Mouse (Mus musculus): ENCODE data around the gene Itpr3.

DNA sequence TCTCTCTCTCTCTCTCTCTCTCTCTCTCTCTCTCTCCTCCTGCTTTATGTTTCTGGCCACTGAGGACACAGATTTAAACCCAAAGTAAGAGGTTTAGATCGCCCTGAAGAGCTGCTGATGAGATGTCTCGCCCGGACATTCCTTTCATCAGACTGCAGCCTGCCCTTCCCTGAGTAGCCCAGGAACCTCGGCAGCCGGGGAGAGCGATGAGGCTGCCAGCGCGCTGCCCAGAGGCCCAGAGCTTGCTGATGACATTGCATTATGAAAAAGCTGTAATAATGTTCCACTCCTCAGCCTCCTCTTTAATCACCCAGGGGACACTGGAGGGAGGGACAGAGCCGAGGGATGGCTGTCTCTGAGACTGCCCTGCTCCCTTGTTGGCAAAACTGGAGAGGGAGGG lies 83.2 kb downstream of the Itpr3 start:
- TF ChIP-seq CTCF (IDR thresholded peaks at IDR 0.05; ENCODE audit: insufficient read depth, low read length): no peak
- TF ChIP-seq POLR2A (IDR thresholded peaks at IDR 0.05; ENCODE audit: borderline replicate concordance, extremely low read depth, low read depth, low read length): no peak

Measured in lung, adult 2 months (tissue).